Mouse (Mus musculus): Measurements from ENCODE around the gene Asna1. TPM values are rescaled to one million over a fixed set of nuclear protein-coding genes. Genes with fewer than 3 reads are reported as not detected.

Asna1 gene
- polyA plus RNA-seq, 1 experiment = 253 TPM

GRCm38 (mm10) chr8:85036718-85037365 is 11.8 kb upstream of the Asna1 start, which contains the start of gene Tnpo2:
Tnpo2 (plus strand) TSS chr8:85036915.
- H3ac ChIP-seq (ENCODE audit: control insufficient read depth, insufficient read length, low read depth) = peak within 1 kb of the TSS; percentile 85
- peaks cover 80% of the 10 kb centered on the region for H3K79me2 ChIP-seq (ENCODE audit: control insufficient read depth, insufficient read depth)
- no peaks in the 10 kb centered on the region for H3K27me3 ChIP-seq (ENCODE audit: control insufficient read depth, insufficient read depth, insufficient read length)
- peaks cover 52% of the 10 kb centered on the region for H3K79me3 ChIP-seq (ENCODE audit: low read depth)
- no peak for TF ChIP-seq CTCF (IDR thresholded peaks at IDR 0.05; ENCODE audit: control insufficient read depth, insufficient read depth, insufficient read length)
- peak; percentile 96 for TF ChIP-seq USF1 (IDR thresholded peaks at IDR 0.05; ENCODE audit: low read depth)
- TF ChIP-seq MAX (IDR thresholded peaks at IDR 0.05) = peak; percentile 73
- no peak for TF ChIP-seq MYOD1 (IDR thresholded peaks at IDR 0.05; ENCODE audit: control insufficient read depth, insufficient read length, low read depth)
- H3K4me3 ChIP-seq (ENCODE audit: insufficient read depth, poor library complexity, severe bottlenecking) = peak within 1 kb of the TSS; percentile 79
- peaks cover 46% of the 10 kb centered on the region for H3K36me3 ChIP-seq (ENCODE audit: control insufficient read depth, insufficient read depth)

- TF ChIP-seq MYOG (IDR thresholded peaks at IDR 0.05; ENCODE audit: control insufficient read depth, extremely low read depth, insufficient read length) (no peak), USF1 (IDR thresholded peaks at IDR 0.05; ENCODE audit: low read depth) (no peak), CEBPB (IDR thresholded peaks at IDR 0.05; ENCODE audit: low read depth) (no peak), MYOD1 (IDR thresholded peaks at IDR 0.05; ENCODE audit: control insufficient read depth, insufficient read length, low read depth) (no peak), FOSL1 (IDR thresholded peaks at IDR 0.05; ENCODE audit: insufficient read depth, low read length, poor library complexity, severe bottlenecking) (no peak), MAX (IDR thresholded peaks at IDR 0.05) (no peak), CTCF (IDR thresholded peaks at IDR 0.05; ENCODE audit: control insufficient read depth, insufficient read depth, insufficient read length) (no peak)
- H3K36me3 ChIP-seq (ENCODE audit: control insufficient read depth, insufficient read depth) = peaks cover 46% of the 10 kb centered on the region
- H3K4me3 ChIP-seq (ENCODE audit: insufficient read depth, poor library complexity, severe bottlenecking) = peak overlapping the region; percentile 79
- no peaks in the 10 kb centered on the region for H3K27me3 ChIP-seq (ENCODE audit: control insufficient read depth, insufficient read depth, insufficient read length)
- peaks cover 56% of the 10 kb centered on the region for H3K79me3 ChIP-seq (ENCODE audit: low read depth)
- H3K79me2 ChIP-seq (ENCODE audit: control insufficient read depth, insufficient read depth) = peaks cover 80% of the 10 kb centered on the region
- peak overlapping the region; percentile 85 for H3ac ChIP-seq (ENCODE audit: control insufficient read depth, insufficient read length, low read depth)
Observed at GRCm38 (mm10) chr8:85036381-85036717, 11.3 kb upstream of the Asna1 start.

- Histone ChIP-seq H3K4me3 (ENCODE audit: insufficient read depth, poor library complexity, severe bottlenecking) (peak overlapping the region; percentile 79), H3ac (ENCODE audit: control insufficient read depth, insufficient read length, low read depth) (peak overlapping the region; percentile 85), H3K36me3 (ENCODE audit: control insufficient read depth, insufficient read depth) (peaks cover 44% of the 10 kb centered on the region), H3K27me3 (ENCODE audit: control insufficient read depth, insufficient read depth, insufficient read length) (no peaks in the 10 kb centered on the region), H3K79me2 (ENCODE audit: control insufficient read depth, insufficient read depth) (peaks cover 80% of the 10 kb centered on the region), H3K79me3 (ENCODE audit: low read depth) (peaks cover 54% of the 10 kb centered on the region)
- TF ChIP-seq CEBPB (IDR thresholded peaks at IDR 0.05; ENCODE audit: low read depth) (no peak), USF1 (IDR thresholded peaks at IDR 0.05; ENCODE audit: low read depth) (no peak), MAX (IDR thresholded peaks at IDR 0.05) (no peak), MYOD1 (IDR thresholded peaks at IDR 0.05; ENCODE audit: control insufficient read depth, insufficient read length, low read depth) (no peak), CTCF (IDR thresholded peaks at IDR 0.05; ENCODE audit: control insufficient read depth, insufficient read depth, insufficient read length) (no peak), FOSL1 (IDR thresholded peaks at IDR 0.05; ENCODE audit: insufficient read depth, low read length, poor library complexity, severe bottlenecking) (no peak), MYOG (IDR thresholded peaks at IDR 0.05; ENCODE audit: control insufficient read depth, extremely low read depth, insufficient read length) (no peak)
Observed at GRCm38 (mm10) chr8:85035728-85036310, 10.7 kb upstream of the Asna1 start.

GRCm38 (mm10) chr8:85035165-85035727 is 10.2 kb upstream of the Asna1 start:
- H3K36me3 ChIP-seq (ENCODE audit: control insufficient read depth, insufficient read depth) = peaks cover 44% of the 10 kb centered on the region
- H3K4me3 ChIP-seq (ENCODE audit: insufficient read depth, poor library complexity, severe bottlenecking) = no peak overlapping the region

GRCm38 (mm10) chr8:85034764-85035163 is 9.7 kb upstream of the Asna1 start:
- peaks cover 54% of the 10 kb centered on the region for H3K79me3 ChIP-seq (ENCODE audit: low read depth)
- H3K79me2 ChIP-seq (ENCODE audit: control insufficient read depth, insufficient read depth) = peaks cover 80% of the 10 kb centered on the region
- TF ChIP-seq USF1 (IDR thresholded peaks at IDR 0.05; ENCODE audit: low read depth) (no peak), CEBPB (IDR thresholded peaks at IDR 0.05; ENCODE audit: low read depth) (no peak), CTCF (IDR thresholded peaks at IDR 0.05; ENCODE audit: control insufficient read depth, insufficient read depth, insufficient read length) (no peak), FOSL1 (IDR thresholded peaks at IDR 0.05; ENCODE audit: insufficient read depth, low read length, poor library complexity, severe bottlenecking) (no peak), MYOD1 (IDR thresholded peaks at IDR 0.05; ENCODE audit: control insufficient read depth, insufficient read length, low read depth) (no peak), MAX (IDR thresholded peaks at IDR 0.05) (no peak), MYOG (IDR thresholded peaks at IDR 0.05; ENCODE audit: control insufficient read depth, extremely low read depth, insufficient read length) (no peak)
- H3K36me3 ChIP-seq (ENCODE audit: control insufficient read depth, insufficient read depth) = peaks cover 44% of the 10 kb centered on the region
- H3ac ChIP-seq (ENCODE audit: control insufficient read depth, insufficient read length, low read depth) = no peak overlapping the region
- no peak overlapping the region for H3K4me3 ChIP-seq (ENCODE audit: insufficient read depth, poor library complexity, severe bottlenecking)
- H3K27me3 ChIP-seq (ENCODE audit: control insufficient read depth, insufficient read depth, insufficient read length) = no peaks in the 10 kb centered on the region

More at GRCm38 (mm10) chr8:85035165-85035727, 10.2 kb upstream of the Asna1 start:
- H3ac ChIP-seq (ENCODE audit: control insufficient read depth, insufficient read length, low read depth) = peak overlapping the region; percentile 39
- H3K79me2 ChIP-seq (ENCODE audit: control insufficient read depth, insufficient read depth) = peaks cover 80% of the 10 kb centered on the region
- no peak for TF ChIP-seq CTCF (IDR thresholded peaks at IDR 0.05; ENCODE audit: control insufficient read depth, insufficient read depth, insufficient read length)
- TF ChIP-seq MYOD1 (IDR thresholded peaks at IDR 0.05; ENCODE audit: control insufficient read depth, insufficient read length, low read depth) = no peak
- peaks cover 54% of the 10 kb centered on the region for H3K79me3 ChIP-seq (ENCODE audit: low read depth)
- no peaks in the 10 kb centered on the region for H3K27me3 ChIP-seq (ENCODE audit: control insufficient read depth, insufficient read depth, insufficient read length)
